In genomic region chr2:4586245-4586644, GRCm38 (mm10) we compare ENCODE assay signal across 9 mouse cellular contexts.
DNase-seq lines count a peak whose midpoint lies in the region; ATAC-seq lines count a peak whose summit lies in the region.
"Had no signal": no experiment of that assay in that cellular context is flagged by ENCODE, and none has a peak within 500 bp of the region (broad histone marks: within the 10 kb centered on the region; RNA-seq: fewer than 3 reads in every experiment).

No protein-coding gene starts in this region.

- H3K4me2 ChIP-seq in midbrain, embryonic 13.5 days (replicated peaks): no peak overlapping the region
- no peak overlapping the region for H3K4me2 ChIP-seq in midbrain, embryonic 15.5 days
- no peak overlapping the region for H3K4me2 ChIP-seq in limb, embryonic 12.5 days
- H3K4me2 ChIP-seq: neural tube, embryonic 12.5 days had no signal

- ATAC-seq in midbrain, embryonic 13.5 days: no peak
- ATAC-seq in midbrain, embryonic 15.5 days (replicated peaks): no peak
- no peak for ATAC-seq in limb, embryonic 12.5 days (ENCODE audit: insufficient number of reproducible peaks, insufficient read depth, low FRiP score, low TSS enrichment, low read depth)

- H3K9ac ChIP-seq in midbrain, embryonic 13.5 days (replicated peaks): no peak overlapping the region
- no peak overlapping the region for H3K9ac ChIP-seq in midbrain, embryonic 15.5 days
- H3K9ac ChIP-seq in limb, embryonic 12.5 days (replicated peaks): no peak overlapping the region
- H3K9ac ChIP-seq: liver, embryonic 14.5 days; neural tube, embryonic 12.5 days had no signal

- H3K27ac ChIP-seq in midbrain, embryonic 13.5 days: peak overlapping the region; percentile 17; the same call in 1 of the 2 replicates
- no peak overlapping the region for H3K27ac ChIP-seq in midbrain, embryonic 15.5 days
- peak overlapping the region; percentile 94 for H3K27ac ChIP-seq in limb, embryonic 12.5 days
- H3K27ac ChIP-seq: liver, embryonic 14.5 days; neural tube, embryonic 12.5 days had no signal

- H3K4me1 ChIP-seq in midbrain, embryonic 13.5 days (replicated peaks): no peaks in the 10 kb centered on the region; the same call in 1 of the 2 replicates
- no peaks in the 10 kb centered on the region for H3K4me1 ChIP-seq in midbrain, embryonic 15.5 days
- peaks cover 70% of the 10 kb centered on the region for H3K4me1 ChIP-seq in limb, embryonic 12.5 days (replicated peaks)

- WGBS in midbrain, embryonic 13.5 days: 78% methylated on average over 11 of the region's 11 CpGs
- WGBS in midbrain, embryonic 15.5 days: 75% methylated on average over 11 of the region's 11 CpGs
- 28% methylated on average over 11 of the region's 11 CpGs for WGBS in limb, embryonic 12.5 days

- H3K27me3 ChIP-seq in midbrain, embryonic 13.5 days: no peaks in the 10 kb centered on the region
- no peaks in the 10 kb centered on the region for H3K27me3 ChIP-seq in midbrain, embryonic 15.5 days (replicated peaks)
- H3K27me3 ChIP-seq in limb, embryonic 12.5 days: no peaks in the 10 kb centered on the region
- H3K27me3 ChIP-seq: neural tube, embryonic 12.5 days had no signal

- peaks cover 55% of the 10 kb centered on the region for H3K36me3 ChIP-seq in midbrain, embryonic 13.5 days
- H3K36me3 ChIP-seq in midbrain, embryonic 15.5 days (replicated peaks): peaks cover 14% of the 10 kb centered on the region
- peaks cover 55% of the 10 kb centered on the region for H3K36me3 ChIP-seq in limb, embryonic 12.5 days

- H3K9me3 ChIP-seq in midbrain, embryonic 13.5 days: no peaks in the 10 kb centered on the region
- H3K9me3 ChIP-seq in midbrain, embryonic 15.5 days: no peaks in the 10 kb centered on the region
- H3K9me3 ChIP-seq in limb, embryonic 12.5 days: no peaks in the 10 kb centered on the region
- H3K9me3 ChIP-seq: neural tube, embryonic 12.5 days had no signal

- DNase-seq in heart, postnatal 4 days: peak; percentile 49
- no peak for DNase-seq in cerebellum, postnatal 4 days (ENCODE audit: low spot score in 2 of 2)
- DNase-seq in adrenal gland, adult 2 months: no peak
- no peak for DNase-seq in thymus, postnatal 0 days (ENCODE audit: low spot score)

- no peak overlapping the region for H3K4me3 ChIP-seq in midbrain, embryonic 13.5 days (replicated peaks)
- no peak overlapping the region for H3K4me3 ChIP-seq in midbrain, embryonic 15.5 days
- H3K4me3 ChIP-seq in limb, embryonic 12.5 days (replicated peaks): no peak overlapping the region
- H3K4me3 ChIP-seq: neural tube, embryonic 12.5 days had no signal
